Mouse (Mus musculus): ENCODE data around the gene Gm5148. TPM values are rescaled to one million over a fixed set of nuclear protein-coding genes. Genes with fewer than 3 reads are reported as not detected.

Gene Gm5148
- polyA plus RNA-seq, 1 experiment from 2014 or later: 6.2 TPM

DNA sequence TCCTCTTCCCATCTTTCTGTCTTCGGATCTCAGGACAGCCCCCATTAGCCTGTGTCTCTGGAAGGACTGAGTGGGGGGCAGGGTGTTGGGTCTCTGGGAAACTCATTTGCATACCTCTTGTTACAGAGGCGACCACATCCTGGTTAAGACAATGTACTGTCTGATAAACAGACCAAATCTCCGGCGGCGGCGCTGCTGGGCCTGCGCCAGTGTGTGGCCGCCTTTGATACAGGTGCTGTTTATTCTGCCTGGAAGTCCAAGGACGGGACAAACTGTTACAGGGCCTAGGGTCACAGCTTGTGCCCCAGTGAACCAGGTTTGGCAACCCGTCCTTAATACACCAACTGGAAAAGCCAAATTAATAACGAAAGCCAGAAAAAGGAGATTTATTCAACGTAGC, 33.8 kb upstream of the Gm5148 start:
- Histone ChIP-seq H3K27me3 (peaks cover 3% of the 10 kb centered on the region; the same call in 1 of the 2 replicates), H3K9ac (no peak overlapping the region), H3K9me3 (no peaks in the 10 kb centered on the region; the same call in 1 of the 2 replicates), H3K27ac (peak overlapping the region; percentile 44; the same call in 1 of the 2 replicates), H3K4me2 (peak overlapping the region; percentile 41), H3K4me1 (peaks cover 9% of the 10 kb centered on the region), H3K4me3 (peak overlapping the region; percentile 1; the same call in 1 of the 2 replicates), H3K36me3 (no peaks in the 10 kb centered on the region)
- 5% methylated on average over 12 of the region's 12 CpGs for WGBS
- no peak for ATAC-seq (ENCODE audit: insufficient number of reproducible peaks, insufficient read depth, low FRiP score, low TSS enrichment, low read depth)

DNA sequence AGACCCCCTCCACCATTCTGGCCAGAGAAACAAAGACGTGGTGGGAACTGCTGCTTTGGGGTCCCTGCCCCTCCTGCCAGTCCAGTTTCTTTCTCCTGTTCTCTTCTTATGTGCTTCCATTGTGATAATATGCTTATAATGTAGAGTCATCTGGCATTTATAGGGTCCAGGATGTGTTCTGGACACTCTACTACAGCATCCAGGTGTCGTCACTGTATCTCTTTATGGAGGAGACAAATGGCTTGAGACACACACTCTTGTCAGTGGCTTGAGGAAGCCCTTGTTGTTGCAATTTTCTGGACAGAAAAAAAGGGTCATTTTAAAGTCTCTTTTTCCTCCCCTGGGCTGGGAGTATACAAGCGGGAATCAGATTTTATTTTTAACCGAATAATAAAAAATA, 33.3 kb upstream of the Gm5148 start:
- Histone ChIP-seq H3K27me3 (peaks cover 3% of the 10 kb centered on the region; the same call in 1 of the 2 replicates), H3K36me3 (no peaks in the 10 kb centered on the region), H3K27ac (no peak overlapping the region), H3K9me3 (no peaks in the 10 kb centered on the region; the same call in 1 of the 2 replicates), H3K4me2 (no peak overlapping the region), H3K4me3 (no peak overlapping the region), H3K4me1 (peaks cover 9% of the 10 kb centered on the region), H3K9ac (no peak overlapping the region)
- 29% methylated on average over 4 of the region's 4 CpGs for WGBS
- no peak for ATAC-seq (ENCODE audit: insufficient number of reproducible peaks, insufficient read depth, low FRiP score, low TSS enrichment, low read depth)

DNA sequence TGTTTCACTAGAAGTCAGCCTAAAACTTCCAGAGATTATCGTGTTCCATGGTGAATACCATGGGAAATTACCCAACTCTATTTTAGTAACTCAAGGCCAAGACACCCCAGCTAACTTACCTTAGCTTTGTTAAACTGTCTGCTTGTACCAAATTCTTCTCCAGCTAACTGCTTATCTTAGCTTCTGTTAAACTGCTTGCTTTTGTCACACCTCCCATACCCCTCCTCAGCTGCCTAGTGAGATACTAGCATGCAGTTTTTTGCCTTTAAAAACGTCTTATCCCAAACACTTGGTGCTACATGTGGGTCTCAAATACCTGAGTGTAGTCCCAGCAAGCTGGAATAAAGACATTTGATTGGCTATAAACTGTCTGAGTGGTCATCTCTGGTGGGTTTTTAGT, 31.7 kb upstream of the Gm5148 start:
- Histone ChIP-seq H3K9ac (no peak overlapping the region), H3K36me3 (no peaks in the 10 kb centered on the region), H3K4me2 (no peak overlapping the region), H3K27ac (no peak overlapping the region), H3K9me3 (no peaks in the 10 kb centered on the region; the same call in 1 of the 2 replicates), H3K27me3 (peaks cover 3% of the 10 kb centered on the region; the same call in 1 of the 2 replicates), H3K4me1 (peaks cover 9% of the 10 kb centered on the region), H3K4me3 (no peak overlapping the region)
- WGBS: 68% methylated on average over 2 of the region's 2 CpGs
- no peak for ATAC-seq (ENCODE audit: insufficient number of reproducible peaks, insufficient read depth, low FRiP score, low TSS enrichment, low read depth)

DNA sequence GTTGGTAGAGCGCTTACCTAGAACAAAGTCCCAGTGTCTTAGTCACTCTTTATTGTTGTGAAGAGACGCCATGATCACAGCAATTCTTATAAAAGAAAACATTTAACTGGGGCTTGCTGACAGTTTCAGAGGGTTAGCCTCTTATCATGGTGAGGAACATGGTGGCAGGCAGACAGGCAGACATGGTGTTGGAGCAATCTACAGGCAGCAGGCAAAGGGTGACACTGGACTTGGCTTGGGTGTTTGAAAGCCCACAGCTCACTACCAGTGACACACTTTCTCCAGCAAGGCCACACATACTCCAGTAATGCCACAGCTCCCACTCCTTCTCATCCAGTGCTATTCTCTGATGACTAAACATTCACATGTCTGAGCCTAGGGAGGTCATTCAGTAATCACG, 30.3 kb upstream of the Gm5148 start:
- Histone ChIP-seq H3K27ac (no peak overlapping the region), H3K9ac (no peak overlapping the region), H3K36me3 (no peaks in the 10 kb centered on the region), H3K9me3 (no peaks in the 10 kb centered on the region; the same call in 1 of the 2 replicates), H3K27me3 (peaks cover 3% of the 10 kb centered on the region; the same call in 1 of the 2 replicates), H3K4me3 (no peak overlapping the region), H3K4me2 (no peak overlapping the region), H3K4me1 (peaks cover 9% of the 10 kb centered on the region)
- ATAC-seq (ENCODE audit: insufficient number of reproducible peaks, insufficient read depth, low FRiP score, low TSS enrichment, low read depth): no peak
- WGBS: 89% methylated on average over 3 of the region's 3 CpGs

DNA sequence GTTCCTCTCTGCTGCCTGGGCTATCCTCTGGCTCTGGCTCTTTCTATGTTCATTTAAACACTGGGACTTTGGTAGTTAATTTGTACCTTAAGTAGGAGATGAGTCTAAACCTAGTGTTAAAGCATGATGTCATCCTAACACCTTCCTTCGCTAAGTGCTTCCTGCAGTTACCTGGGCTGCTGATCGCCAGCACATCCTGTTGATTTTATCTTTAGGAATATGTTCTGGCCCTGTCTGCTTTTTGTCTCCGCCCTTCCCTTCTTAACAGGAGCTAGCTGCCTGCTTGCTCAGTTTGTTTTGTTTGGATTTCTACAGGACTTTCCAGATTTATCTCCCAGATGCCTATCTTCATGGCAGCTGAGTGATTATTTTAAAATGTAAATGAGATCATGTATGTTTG, 28.9 kb upstream of the Gm5148 start:
- Histone ChIP-seq H3K36me3 (no peaks in the 10 kb centered on the region), H3K27me3 (no peaks in the 10 kb centered on the region), H3K4me2 (no peak overlapping the region), H3K4me1 (peaks cover 8% of the 10 kb centered on the region; the same call in 1 of the 2 replicates), H3K9me3 (no peaks in the 10 kb centered on the region), H3K27ac (no peak overlapping the region), H3K9ac (no peak overlapping the region), H3K4me3 (no peak overlapping the region)
- WGBS: 87% methylated on average over 3 of the region's 3 CpGs
- ATAC-seq (ENCODE audit: insufficient number of reproducible peaks, insufficient read depth, low FRiP score, low TSS enrichment, low read depth): no peak

DNA sequence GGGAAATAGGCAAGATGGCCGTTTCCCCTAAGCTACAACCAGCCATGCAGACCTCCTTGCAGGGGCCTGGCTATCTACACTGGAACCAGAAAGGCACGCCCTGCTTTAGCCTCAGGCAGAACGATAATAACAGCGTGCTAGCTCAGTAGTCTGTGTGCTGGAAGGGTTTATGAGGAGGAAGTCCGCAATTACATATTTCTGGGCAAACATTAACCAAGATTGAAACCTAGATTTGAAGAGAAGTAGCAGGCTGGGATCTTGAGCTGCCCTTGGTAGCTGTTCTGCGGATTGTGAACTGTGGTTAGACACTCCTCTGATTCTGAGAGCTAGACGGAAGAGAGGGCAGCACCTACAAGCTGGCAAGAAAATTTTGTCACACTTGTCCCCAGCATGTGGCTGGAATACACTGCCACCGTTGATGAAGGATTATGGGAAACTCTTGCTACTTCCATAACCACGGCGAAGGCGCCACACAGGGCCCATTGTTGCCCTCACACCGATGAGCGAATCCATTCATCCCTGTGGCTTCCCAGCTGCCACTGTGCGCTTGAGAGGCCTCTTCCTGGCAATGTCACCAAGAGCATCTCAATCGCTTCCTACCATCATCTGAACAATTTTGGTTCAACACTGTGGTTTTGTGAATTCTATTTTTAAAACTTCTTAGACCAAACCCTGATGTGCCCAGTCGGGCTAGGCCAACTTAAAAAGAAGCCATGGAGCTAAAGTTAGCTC, 23.9 kb upstream of the Gm5148 start:
- Histone ChIP-seq H3K4me1 (peaks cover 9% of the 10 kb centered on the region; the same call in 1 of the 2 replicates), H3K27ac (peak overlapping the region; percentile 60; the same call in 1 of the 2 replicates)
- no peak for ATAC-seq (ENCODE audit: insufficient number of reproducible peaks, insufficient read depth, low FRiP score, low TSS enrichment, low read depth)

DNA sequence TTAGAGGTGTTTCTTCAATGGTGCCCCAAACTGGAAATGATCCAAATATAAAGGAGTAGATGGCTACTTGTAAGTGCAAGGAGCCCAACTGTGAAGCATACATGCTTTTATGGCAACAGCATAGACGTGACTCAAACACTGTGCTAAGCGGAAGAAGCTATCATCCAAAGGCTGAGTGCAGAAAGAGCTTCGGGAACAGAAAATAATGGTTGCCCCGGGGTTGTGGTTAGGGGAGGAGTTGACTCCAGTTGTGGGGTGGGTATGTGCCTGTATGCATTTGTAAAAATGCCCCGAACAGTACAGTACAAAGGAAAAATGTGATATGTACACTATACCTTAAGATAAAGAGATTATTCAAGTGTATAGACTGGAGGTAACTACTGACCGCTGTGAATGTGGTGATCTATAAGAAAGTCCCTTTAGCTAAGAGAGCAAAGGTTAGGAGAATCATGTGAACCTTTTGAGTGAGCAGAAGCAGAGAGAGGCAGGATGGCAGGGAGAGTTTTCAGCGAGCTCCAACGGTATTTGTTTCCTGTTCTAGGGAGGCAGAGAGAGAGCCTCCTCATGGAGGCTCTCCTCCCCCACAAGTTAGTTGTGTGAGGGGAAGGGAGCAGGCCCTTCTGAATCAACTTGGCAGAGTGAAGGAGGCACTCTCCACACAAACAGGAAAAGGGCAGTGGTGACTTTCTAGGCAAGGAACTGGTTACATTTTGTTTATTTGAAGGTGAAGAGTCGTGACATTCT, 23.1 kb upstream of the Gm5148 start:
- Histone ChIP-seq H3K27ac (peak overlapping the region; percentile 60; the same call in 1 of the 2 replicates), H3K36me3 (no peaks in the 10 kb centered on the region), H3K4me3 (no peak overlapping the region), H3K27me3 (no peaks in the 10 kb centered on the region), H3K9me3 (no peaks in the 10 kb centered on the region), H3K4me1 (peaks cover 9% of the 10 kb centered on the region; the same call in 1 of the 2 replicates), H3K9ac (no peak overlapping the region), H3K4me2 (no peak overlapping the region)
- 73% methylated on average over 9 of the region's 9 CpGs for WGBS
- no peak for ATAC-seq (ENCODE audit: insufficient number of reproducible peaks, insufficient read depth, low FRiP score, low TSS enrichment, low read depth)

More for the DNA sequence above, 23.9 kb upstream of the Gm5148 start:
- Histone ChIP-seq H3K36me3 (no peaks in the 10 kb centered on the region), H3K27me3 (no peaks in the 10 kb centered on the region), H3K4me2 (no peak overlapping the region), H3K9ac (no peak overlapping the region), H3K4me3 (no peak overlapping the region), H3K9me3 (no peaks in the 10 kb centered on the region)
- 63% methylated on average over 16 of the region's 16 CpGs for WGBS

DNA sequence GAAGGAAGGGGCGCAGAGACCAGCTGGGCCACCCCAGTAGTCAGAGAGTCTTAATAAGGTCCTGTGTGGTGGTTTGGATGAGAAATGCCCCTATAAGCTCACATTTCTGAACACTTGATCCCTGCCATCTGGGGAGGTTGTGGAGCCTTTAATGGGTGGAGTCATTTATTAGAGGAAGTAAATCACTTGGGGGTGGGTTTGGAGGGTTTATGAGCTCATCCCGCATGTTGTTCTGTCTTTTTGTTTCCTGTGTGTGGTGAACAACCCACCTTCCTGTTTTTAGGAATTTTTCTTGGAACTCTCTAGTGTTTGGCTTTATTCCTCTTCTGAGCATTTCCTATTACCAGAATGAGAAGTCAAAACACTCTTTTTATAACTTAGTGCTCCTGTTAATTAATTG, 19.8 kb upstream of the Gm5148 start:
- no peaks in the 10 kb centered on the region for H3K36me3 ChIP-seq
- no peak for ATAC-seq (ENCODE audit: insufficient number of reproducible peaks, insufficient read depth, low FRiP score, low TSS enrichment, low read depth)
- H3K9me3 ChIP-seq: no peaks in the 10 kb centered on the region
- no peak overlapping the region for H3K4me3 ChIP-seq
- WGBS: 81% methylated on average over 2 of the region's 2 CpGs
- no peak overlapping the region for H3K4me2 ChIP-seq
- no peak overlapping the region for H3K9ac ChIP-seq
- no peak overlapping the region for H3K27ac ChIP-seq
- H3K4me1 ChIP-seq: peaks cover 14% of the 10 kb centered on the region; the same call in 1 of the 2 replicates
- H3K27me3 ChIP-seq: no peaks in the 10 kb centered on the region

DNA sequence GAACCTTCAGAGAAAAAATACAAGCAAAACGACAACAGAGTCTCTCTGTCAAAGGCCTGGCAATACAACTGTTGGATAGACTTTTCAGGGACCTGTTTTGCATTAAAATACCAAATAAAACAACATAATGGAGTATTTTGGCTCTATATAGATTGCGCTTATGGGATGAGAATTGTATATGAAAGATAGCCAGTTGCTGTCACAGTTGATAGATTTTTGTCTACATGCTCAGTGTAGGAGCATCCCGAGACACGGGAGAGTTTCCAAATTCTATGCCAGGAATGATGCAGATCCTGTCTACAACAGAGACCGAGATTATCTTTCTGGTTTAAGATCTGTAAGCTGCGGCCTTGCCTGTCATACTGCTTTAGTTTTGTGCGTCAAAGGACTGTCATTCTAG, 15.7 kb upstream of the Gm5148 start:
- ATAC-seq (ENCODE audit: insufficient number of reproducible peaks, insufficient read depth, low FRiP score, low TSS enrichment, low read depth): no peak
- Histone ChIP-seq H3K27me3 (no peaks in the 10 kb centered on the region), H3K4me2 (no peak overlapping the region), H3K4me3 (no peak overlapping the region), H3K36me3 (no peaks in the 10 kb centered on the region), H3K9me3 (no peaks in the 10 kb centered on the region), H3K9ac (no peak overlapping the region), H3K27ac (no peak overlapping the region), H3K4me1 (peaks cover 22% of the 10 kb centered on the region)
- WGBS: 67% methylated on average over 7 of the region's 7 CpGs

DNA sequence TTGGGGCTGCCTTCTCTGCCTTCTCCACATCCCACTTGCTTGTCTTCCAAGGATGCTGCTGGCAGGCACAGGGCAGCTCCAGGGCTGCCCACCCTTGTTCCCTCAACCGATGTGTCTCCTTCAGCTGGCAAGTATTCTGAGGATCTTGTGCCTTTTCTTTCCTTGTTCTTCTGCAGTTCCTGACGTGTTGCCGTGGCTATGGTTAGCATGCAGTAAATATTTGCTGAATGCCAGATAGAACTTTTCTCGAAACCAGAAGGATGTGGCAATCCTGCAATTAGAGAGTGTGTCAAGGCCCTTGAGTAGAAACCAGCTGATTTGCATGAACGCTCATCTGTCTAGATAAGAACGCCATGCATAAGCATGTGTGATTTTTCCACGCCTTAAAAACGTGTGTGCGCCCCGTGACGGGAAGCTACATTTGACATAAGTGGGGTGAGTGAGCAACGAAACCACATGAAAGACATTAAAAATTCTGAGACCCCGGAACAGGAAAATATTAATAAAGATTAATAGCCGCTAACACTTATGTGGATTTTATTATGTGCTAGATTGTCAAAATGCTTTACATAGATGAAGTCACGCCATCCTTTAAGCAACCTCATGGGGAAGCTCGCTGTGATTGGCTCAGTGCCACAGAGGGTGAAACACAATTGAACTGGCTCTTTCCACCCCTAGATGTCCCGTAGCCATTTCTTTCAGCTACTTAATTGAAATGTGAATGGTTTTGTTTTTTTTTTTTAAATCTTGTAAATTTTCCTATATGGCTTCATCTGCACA, 14.1 kb upstream of the Gm5148 start:
- 85% methylated on average over 17 of the region's 17 CpGs for WGBS
- H3K36me3 ChIP-seq: no peaks in the 10 kb centered on the region
- H3K27me3 ChIP-seq: no peaks in the 10 kb centered on the region
- no peak for ATAC-seq (ENCODE audit: insufficient number of reproducible peaks, insufficient read depth, low FRiP score, low TSS enrichment, low read depth)
- H3K4me1 ChIP-seq: peaks cover 22% of the 10 kb centered on the region
- no peak overlapping the region for H3K4me3 ChIP-seq
- no peaks in the 10 kb centered on the region for H3K9me3 ChIP-seq
- H3K4me2 ChIP-seq: no peak overlapping the region
- no peak overlapping the region for H3K9ac ChIP-seq
- H3K27ac ChIP-seq: 0 out of 2 replicates have a peak overlapping the region, but pooled peaks have one; percentile 11

DNA sequence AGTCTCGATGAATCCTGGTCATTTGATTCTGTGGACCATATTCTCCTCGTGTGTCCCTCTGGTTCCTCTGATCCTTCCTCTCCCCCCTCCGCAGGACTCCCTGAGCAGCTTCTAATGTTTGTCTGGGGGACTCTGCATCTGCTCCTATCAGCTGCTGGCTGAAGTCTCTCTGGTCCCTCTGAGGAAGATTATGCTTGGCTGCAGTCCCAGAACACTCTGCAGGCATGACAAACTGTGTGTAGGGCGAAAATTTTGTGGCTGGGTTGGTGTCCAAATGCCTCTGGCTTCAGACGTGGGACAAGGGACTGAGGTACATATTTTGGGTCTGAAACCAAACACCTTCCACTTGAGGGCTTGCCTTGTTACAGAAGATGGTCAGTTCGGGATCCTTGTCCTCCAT, 13.1 kb upstream of the Gm5148 start:
- Histone ChIP-seq H3K27ac (no peak overlapping the region), H3K4me1 (peaks cover 26% of the 10 kb centered on the region), H3K27me3 (no peaks in the 10 kb centered on the region), H3K36me3 (no peaks in the 10 kb centered on the region), H3K9ac (no peak overlapping the region), H3K9me3 (no peaks in the 10 kb centered on the region), H3K4me3 (no peak overlapping the region), H3K4me2 (no peak overlapping the region)
- ATAC-seq (ENCODE audit: insufficient number of reproducible peaks, insufficient read depth, low FRiP score, low TSS enrichment, low read depth): no peak
- 45% methylated on average over 6 of the region's 6 CpGs for WGBS

All from embryonic facial prominence, embryonic 13.5 days (tissue).